Mouse (Mus musculus): ENCODE results near the gene Epn1.
"Not testable (repeated sequence)": the region's sequence is repeated elsewhere in the genome, so short reads cannot be mapped to it uniquely, and the experiment has no call there.

Epn1 gene

DNA sequence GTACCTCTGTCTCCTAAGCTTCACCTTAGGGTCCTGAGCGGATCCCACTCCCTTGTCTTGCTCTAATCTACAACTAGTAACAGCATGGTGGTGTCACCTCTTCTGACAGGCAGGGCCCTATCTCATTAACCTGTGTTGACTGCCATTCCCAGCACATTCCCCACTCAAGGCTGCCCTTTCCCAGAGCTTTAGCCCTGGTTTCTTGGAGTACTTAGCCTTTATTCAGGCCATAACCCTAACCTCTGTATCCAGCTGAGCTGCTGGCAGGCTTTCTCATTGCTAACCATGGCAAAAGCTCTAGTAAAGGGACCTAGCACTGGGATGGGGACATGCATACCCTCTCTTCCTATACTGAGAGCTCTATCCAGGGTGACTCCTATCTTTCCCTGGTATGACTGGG is 21.4 kb upstream of the Epn1 start:
- no peak for DNase-seq (ENCODE audit: low spot score in 2 of 2)

DNA sequence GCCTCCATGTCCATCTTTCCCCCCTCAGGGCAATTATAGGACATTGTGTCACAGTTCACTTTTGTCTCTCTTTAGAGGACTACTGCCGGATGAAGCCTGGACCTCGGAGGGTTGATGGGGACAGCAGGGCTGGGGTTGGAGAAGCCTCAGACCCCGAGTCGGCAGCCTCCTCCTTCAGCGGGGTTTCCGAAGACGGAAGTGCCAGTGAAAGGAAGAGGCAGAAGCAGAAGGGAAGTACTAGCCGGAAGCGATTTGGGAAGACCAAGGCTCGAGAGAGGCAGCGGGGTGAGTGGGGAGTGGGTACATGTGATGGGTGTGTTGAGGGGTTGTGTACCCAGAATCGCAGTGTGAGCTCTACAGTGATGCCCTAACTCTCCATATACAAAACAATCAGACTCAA is 20.6 kb upstream of the Epn1 start:
- no peak for DNase-seq (ENCODE audit: low spot score in 2 of 2)

GRCm38 (mm10) chr7:5060239-5060731 is 19.8 kb upstream of the Epn1 start:
- peak; percentile 68 to 73 for DNase-seq (ENCODE audit: low spot score in 2 of 2)

- peak; percentile 95 to 96 for DNase-seq (ENCODE audit: low spot score in 2 of 2)
Observed at GRCm38 (mm10) chr7:5060944-5061773, 18.9 kb upstream of the Epn1 start.

DNA sequence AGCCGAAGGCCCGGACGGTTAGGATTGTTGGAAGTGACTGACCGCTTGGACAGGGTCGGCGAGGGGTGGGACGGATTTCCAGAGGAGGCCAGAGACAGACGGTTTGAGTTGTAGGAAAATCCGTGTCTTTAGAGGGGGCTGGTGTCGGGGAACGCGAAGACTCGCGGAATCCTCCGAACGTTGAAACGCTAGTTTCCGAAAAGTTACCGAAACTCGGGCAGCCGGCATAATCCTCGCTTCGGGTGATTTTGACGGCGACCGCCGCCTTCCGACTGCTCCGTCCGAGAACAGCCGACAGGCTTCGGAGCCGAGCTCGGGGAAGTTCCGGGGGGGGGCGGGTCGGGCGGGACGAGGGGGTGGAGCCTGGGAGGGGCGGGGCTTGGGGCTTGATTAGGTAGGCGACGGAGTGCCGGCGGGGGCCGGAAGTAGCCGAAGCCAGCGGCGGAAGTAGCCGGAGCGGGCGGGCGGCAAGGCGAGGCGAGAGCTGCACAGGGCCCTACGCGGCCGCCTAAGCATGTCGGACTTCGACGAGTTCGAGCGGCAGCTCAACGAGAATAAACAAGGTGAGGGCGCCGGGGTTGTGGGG is 18.2 kb upstream of the Epn1 start, which contains the start of gene U2af2:
TSS of gene U2af2 (plus strand) at position 370 of the 586 bp plus-strand sequence.
- peak; percentile 83 to 89 for DNase-seq (ENCODE audit: low spot score in 2 of 2)

- peak; percentile 56 to 61 for DNase-seq (ENCODE audit: low spot score in 2 of 2)
Observed at GRCm38 (mm10) chr7:5062360-5063001, 17.6 kb upstream of the Epn1 start.

DNA sequence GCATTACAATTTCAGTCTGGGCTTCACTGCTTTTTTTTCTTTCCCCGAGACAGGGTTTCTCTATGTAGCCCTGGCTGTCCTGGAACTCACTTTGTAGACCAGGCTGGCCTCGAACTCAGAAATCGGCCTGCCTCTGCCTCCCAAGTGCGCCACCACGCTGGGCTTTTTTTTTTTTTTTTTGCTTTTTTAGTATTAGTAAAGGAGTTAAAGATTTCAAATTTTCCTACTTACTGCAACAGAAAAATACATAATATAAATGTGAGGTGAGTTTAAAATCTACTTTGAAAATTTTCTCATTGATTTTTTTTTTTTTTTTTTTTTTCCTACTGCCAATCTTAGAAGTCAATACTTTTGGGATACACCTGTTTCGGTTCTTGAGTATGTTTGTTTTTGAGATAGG is 15.1 kb upstream of the Epn1 start:
- no peak for DNase-seq (ENCODE audit: low spot score in 2 of 2)

GRCm38 (mm10) chr7:5073586-5073985 is 6.4 kb upstream of the Epn1 start:
- DNase-seq (ENCODE audit: low spot score in 2 of 2), result no peak

GRCm38 (mm10) chr7:5074984-5075383 is 5.1 kb upstream of the Epn1 start:
- DNase-seq (ENCODE audit: low spot score in 2 of 2), result no peak

GRCm38 (mm10) chr7:5076931-5077330 is 3.1 kb upstream of the Epn1 start:
- no peak for DNase-seq (ENCODE audit: low spot score in 2 of 2)

DNA sequence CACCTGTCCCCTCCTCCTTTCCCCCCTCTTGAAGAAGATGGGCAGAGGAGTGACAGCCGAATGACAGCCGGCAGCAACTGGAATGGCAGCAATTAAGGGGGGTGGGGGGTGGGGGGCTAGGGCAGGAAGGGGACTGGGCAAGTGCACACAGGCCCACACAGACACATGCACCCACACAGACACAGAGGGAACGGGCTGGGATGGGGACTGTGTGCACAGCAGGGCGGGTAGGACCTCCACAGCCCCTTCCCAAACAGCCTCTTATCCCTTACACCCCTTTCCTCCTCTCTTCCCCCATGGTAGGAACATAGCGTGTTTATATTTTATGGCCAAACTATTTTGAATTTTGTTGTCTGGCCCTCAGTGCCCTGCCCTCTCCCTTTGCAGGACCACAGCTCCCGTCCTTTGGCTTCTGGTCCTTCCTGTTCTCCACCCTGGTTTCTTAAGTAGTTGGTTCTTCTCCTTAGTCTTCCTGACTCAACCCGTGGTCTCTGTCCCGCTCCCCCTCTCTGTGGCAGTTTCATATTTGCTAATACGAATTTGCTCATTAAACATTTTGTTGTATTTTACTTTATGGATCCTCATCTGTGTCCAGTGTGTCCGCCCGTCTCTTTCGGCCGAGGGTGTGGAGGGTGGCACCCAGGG is 548 bp upstream of the Epn1 start:
- not testable (repeated sequence) for DNase-seq (ENCODE audit: low spot score in 2 of 2)

DNA sequence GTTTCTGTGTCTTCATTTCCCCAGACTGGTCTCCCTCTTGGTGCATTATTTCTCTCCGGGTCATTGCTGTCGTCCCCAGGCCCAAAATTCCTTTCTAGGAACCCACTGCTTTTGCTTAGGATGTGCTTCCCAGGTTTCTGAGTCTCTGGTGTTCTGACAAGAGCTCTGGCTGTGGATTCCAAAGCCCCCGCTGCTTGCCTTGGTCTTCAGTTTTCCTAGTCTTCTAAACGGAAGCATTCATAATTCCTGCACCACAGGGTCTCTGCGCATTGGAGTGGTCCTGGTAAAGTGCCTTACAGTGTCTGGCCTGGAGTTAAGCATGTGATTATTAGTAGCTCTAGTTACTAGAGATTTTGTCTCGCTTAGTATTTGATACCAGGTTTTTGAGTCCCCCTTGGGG is 780 bp downstream of the Epn1 start:
- no peak for DNase-seq (ENCODE audit: low spot score in 2 of 2)

GRCm38 (mm10) chr7:5081241-5081640 is 1.2 kb downstream of the Epn1 start:
- no peak for DNase-seq (ENCODE audit: low spot score in 2 of 2)

DNA sequence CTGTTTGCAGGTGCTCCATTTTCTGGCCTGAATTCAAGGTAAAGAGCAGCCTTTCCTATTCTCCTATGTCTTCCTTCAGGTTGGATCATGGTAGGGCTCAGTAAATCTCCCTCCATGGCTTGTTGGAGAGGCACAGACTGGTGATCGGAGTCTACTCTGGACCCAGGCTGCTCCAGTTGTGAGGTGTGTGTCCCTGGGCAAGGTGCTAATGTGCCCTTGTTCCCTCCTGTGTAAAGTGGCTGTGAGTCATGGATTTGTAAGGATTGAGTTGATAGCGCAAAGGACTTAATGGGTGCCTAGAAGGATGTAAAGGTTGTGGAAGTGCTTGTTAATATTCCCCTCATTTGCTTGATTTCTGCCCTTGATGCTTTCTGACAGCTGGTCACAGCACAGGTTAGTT is 1.9 kb downstream of the Epn1 start:
- DNase-seq (ENCODE audit: low spot score in 2 of 2), result no peak

- no peak for DNase-seq (ENCODE audit: low spot score in 2 of 2)
Observed at GRCm38 (mm10) chr7:5083325-5084105, 3.5 kb downstream of the Epn1 start.

DNA sequence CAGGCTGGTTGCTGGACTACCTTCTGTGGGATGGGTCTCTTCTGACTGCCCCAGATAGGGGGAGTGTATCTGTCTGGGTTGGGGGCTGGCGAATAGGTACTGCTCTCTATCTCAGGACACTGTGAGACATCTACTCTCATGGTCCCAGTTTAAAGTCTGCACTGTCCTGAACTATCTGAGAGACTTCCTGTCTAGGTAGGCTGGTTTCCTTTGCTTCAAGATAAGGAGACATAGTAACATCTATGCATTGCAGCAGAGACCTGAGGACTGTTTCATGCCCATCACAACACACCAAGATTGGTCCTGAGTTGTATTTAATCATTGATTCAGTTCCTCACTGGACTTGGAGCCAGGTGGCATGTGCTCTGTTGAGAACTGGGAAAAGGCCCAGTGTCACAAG is 5.5 kb downstream of the Epn1 start:
- DNase-seq (ENCODE audit: low spot score in 2 of 2), result no peak

DNA sequence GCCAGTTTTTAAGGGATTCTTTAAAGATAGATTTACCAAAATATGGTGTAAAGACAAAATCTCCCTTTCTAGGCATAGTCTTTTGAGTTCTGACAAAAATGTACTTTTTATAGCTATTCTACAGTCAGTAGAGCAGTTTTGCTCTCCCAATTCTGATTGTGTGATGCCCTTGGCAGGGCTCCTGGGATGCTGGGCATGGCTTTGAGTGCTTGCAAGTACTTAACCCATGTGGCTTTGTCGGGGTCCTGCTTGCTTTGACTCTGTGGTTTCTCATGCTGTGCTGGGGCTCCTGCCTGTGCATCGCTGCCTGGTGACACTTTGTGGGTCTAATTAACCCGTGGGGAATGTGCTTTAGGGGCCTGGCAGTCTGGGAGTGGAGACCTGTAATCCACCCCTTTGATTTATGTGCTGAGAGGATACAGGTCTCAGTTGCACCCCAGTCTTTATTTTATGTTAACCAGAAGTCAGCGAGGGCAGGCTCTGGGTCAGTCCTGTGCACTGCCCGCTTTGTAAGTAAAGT is 6.9 kb downstream of the Epn1 start:
- DNase-seq (ENCODE audit: low spot score in 2 of 2), result no peak

DNA sequence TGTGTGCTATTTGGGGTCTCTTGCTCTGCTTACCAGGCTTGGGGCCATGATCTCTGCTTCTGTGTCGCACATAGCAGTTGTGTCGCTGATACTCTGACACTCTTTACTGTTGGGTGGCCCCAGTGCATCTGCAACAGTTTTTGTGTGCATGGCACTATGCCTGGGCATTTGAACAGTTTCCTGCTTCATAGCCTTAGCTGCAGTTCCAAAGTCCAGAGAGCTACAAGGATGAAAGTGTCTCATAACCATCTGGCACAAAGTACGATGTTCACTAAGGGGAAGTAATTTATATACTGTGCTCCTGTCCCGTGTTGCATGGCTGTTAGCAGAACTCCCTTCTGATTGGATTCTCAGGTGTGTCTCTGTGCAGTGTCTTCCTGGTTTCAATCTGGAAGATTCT is 7.9 kb downstream of the Epn1 start:
- DNase-seq (ENCODE audit: low spot score in 2 of 2), result no peak

GRCm38 (mm10) chr7:5089853-5090252 is 9.8 kb downstream of the Epn1 start:
- DNase-seq (ENCODE audit: low spot score in 2 of 2), result no peak

DNA sequence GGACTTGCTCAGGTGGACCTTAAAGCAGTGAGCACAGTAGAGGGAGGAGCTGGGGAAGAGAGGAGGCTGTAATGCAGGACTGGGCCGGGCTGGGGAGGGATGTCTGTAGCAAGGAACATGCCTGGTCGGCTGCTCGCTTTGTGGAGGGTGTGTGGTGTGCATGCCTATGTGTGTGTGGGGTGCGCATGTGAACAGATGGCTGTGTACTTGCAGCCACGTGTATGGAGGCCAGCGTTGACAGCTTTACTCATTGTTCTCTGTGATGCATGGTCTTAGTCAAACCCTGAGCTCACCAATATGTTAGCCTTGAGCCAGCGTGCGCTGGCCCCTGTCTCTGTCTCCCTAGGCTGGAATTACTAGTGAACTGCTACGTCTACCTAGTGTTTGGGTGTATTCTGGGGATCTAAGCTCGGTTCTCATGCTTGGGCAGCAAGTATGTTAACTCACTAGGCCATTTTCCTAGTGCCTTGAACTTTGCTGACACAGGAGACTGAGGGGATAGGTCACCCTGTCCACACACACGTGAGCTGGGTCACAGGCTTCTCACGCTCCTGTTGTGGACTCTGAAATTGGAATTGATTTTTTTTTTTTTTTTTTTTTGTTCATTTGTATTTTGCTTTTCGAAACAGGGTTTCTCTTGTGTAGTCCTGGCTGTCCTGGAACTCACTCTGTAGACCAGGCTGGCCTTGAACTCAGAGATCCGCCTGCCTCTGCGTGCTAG is 11.1 kb downstream of the Epn1 start:
- no peak for DNase-seq (ENCODE audit: low spot score in 2 of 2)

Data from urinary bladder, adult 18-20 months (tissue).